Mouse (Mus musculus) heart, embryonic 11.5 days (tissue): ENCODE measurements at regions not wholly inside any gene's neighbourhood (a gene's known extent, or its start where the extent isn't known, plus 50 kb on each side); places are given as distances from the start of the nearest gene placed in this dataset.
A peak's percentile ranks its signal among the peaks of the same experiment; 100 is the strongest.

Experiments
- ATAC-seq: fragments of 200-750 bp; cut with Nextera tagmentation; replicated peaks from 2 replicates; pipeline ENCODE4 v1.8.0; 2017; ENCODE audit warnings: moderate library complexity; ENCODE audit not compliant: insufficient number of reproducible peaks, low FRiP score, low TSS enrichment
- H3K27ac ChIP-seq: fragments of 300-500 bp; sonication (generic); 2 replicates; pipeline ENCODE4 v1.5.1; 2014; ENCODE audit warnings: mild to moderate bottlenecking, low read depth, low read length
- H3K27me3 ChIP-seq: fragments of 300-500 bp; sonication (generic); 2 replicates; pipeline ENCODE4 v1.6.1; 2014; ENCODE audit warnings: mild to moderate bottlenecking, low read length, mixed read lengths; ENCODE audit not compliant: control insufficient read depth, insufficient read depth
- H3K36me3 ChIP-seq: fragments of 300-500 bp; sonication (generic); 2 replicates; pipeline ENCODE4 v1.6.1; 2014; ENCODE audit warnings: mild to moderate bottlenecking, low read length, moderate library complexity, mixed read lengths; ENCODE audit not compliant: control insufficient read depth, insufficient read depth
- H3K4me1 ChIP-seq: fragments of 300-500 bp; sonication (generic); 2 replicates; pipeline ENCODE4 v1.6.1; 2014; ENCODE audit warnings: low read length; ENCODE audit not compliant: control insufficient read depth, insufficient read depth
- H3K4me2 ChIP-seq: fragments of 300-500 bp; sonication (generic); 2 replicates; pipeline ENCODE4 v1.6.1; 2014; ENCODE audit warnings: mild to moderate bottlenecking, moderate library complexity
- H3K4me3 ChIP-seq: fragments of 300-500 bp; sonication (generic); 2 replicates; pipeline ENCODE4 v1.5.1; 2014; ENCODE audit warnings: low read depth, low read length
- H3K9ac ChIP-seq: fragments of 300-500 bp; sonication (generic); 2 replicates; pipeline ENCODE4 v1.6.1; 2014; ENCODE audit warnings: mild to moderate bottlenecking, low read depth, low read length, moderate library complexity
- H3K9me3 ChIP-seq: fragments of 300-500 bp; sonication (generic); replicated peaks from 2 replicates; pipeline ENCODE4 v1.6.1; 2016; ENCODE audit warnings: low read length; ENCODE audit not compliant: control insufficient read depth
- WGBS: fragments of 180-500 bp; shearing (Covaris S2); extraction: QIAGEN DNeasy Blood & Tissue Kit; methylation state at CpG from one replicate; pipeline ENCODE4 v1.1.7; 2014; ENCODE audit not compliant: insufficient replicate concordance; 5-methylcytosine and 5-hydroxymethylcytosine counted together

GRCm38 (mm10) chr16:93140535-93141110 is 314.7 kb upstream of the Runx1 start:
- no peak overlapping the region for H3K4me2 ChIP-seq
- 40% methylated on average over 15 of the region's 15 CpGs for WGBS
- no peaks in the 10 kb centered on the region for H3K9me3 ChIP-seq
- H3K27ac ChIP-seq: no peak overlapping the region
- no peaks in the 10 kb centered on the region for H3K4me1 ChIP-seq
- ATAC-seq: no peak
- no peak overlapping the region for H3K9ac ChIP-seq
- H3K27me3 ChIP-seq: peaks cover 51% of the 10 kb centered on the region
- H3K36me3 ChIP-seq: no peaks in the 10 kb centered on the region
- no peak overlapping the region for H3K4me3 ChIP-seq

GRCm38 (mm10) chr16:93137249-93137648 is 311.3 kb upstream of the Runx1 start:
- no peak overlapping the region for H3K9ac ChIP-seq
- H3K27ac ChIP-seq: no peak overlapping the region
- peaks cover 41% of the 10 kb centered on the region for H3K27me3 ChIP-seq
- H3K4me1 ChIP-seq: no peaks in the 10 kb centered on the region
- no peak for ATAC-seq
- no peak overlapping the region for H3K4me3 ChIP-seq
- no peaks in the 10 kb centered on the region for H3K9me3 ChIP-seq
- no peak overlapping the region for H3K4me2 ChIP-seq
- H3K36me3 ChIP-seq: no peaks in the 10 kb centered on the region
- WGBS: 52% methylated on average over 1 of the region's 1 CpGs

DNA sequence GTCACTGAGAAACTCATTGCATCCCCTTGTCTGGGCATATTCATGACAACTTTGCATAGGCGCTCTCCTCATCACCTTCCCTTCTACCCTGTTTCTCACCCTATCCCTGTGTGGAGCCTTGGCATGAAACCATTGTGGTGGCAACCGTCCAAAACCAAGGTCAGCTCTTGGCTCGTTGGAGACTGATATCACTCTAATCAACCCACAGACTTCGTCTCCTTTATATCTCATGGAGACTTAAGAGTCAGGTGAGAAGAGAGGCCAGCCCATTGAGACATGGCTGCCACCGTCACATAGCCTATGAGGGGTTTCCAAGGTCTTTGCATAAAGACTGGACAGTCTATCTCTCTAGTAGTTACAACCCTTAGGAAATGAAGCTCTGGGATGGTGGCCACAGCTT is 305.5 kb upstream of the Runx1 start:
- WGBS: 81% methylated on average over 5 of the region's 5 CpGs
- Histone ChIP-seq H3K4me3 (no peak overlapping the region), H3K4me2 (no peak overlapping the region), H3K27me3 (peaks cover 2% of the 10 kb centered on the region), H3K9me3 (no peaks in the 10 kb centered on the region), H3K27ac (no peak overlapping the region), H3K36me3 (no peaks in the 10 kb centered on the region), H3K9ac (no peak overlapping the region), H3K4me1 (no peaks in the 10 kb centered on the region)
- no peak for ATAC-seq

DNA sequence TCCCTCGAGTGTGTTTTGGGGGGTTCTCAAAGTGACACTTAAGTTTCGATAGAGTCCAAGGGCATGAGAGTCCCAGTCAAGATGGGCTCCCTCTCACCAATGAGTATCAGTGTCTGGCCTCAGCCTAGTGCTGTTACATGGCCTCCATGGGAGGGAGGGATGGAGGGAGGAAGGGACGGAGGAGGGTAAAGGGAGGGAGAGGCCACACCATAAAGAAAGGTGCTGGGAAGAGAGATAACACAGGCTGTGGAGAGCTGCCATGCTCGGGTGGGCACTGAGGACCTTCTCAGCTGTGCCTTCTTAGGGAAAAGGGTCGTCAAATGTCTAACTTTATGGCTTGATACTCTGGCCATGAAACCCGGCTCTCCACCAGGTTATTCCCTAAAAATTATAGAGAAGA is 304.7 kb upstream of the Runx1 start:
- peak; percentile 72; the same call in 1 of the 2 replicates for ATAC-seq
- Histone ChIP-seq H3K9ac (no peak overlapping the region), H3K4me2 (no peak overlapping the region), H3K4me3 (no peak overlapping the region), H3K36me3 (no peaks in the 10 kb centered on the region), H3K4me1 (no peaks in the 10 kb centered on the region), H3K9me3 (no peaks in the 10 kb centered on the region), H3K27ac (no peak overlapping the region), H3K27me3 (peaks cover 2% of the 10 kb centered on the region)
- 78% methylated on average over 6 of the region's 6 CpGs for WGBS

GRCm38 (mm10) chr16:93123707-93124106 is 297.8 kb upstream of the Runx1 start:
- H3K27ac ChIP-seq: no peak overlapping the region
- H3K4me2 ChIP-seq: no peak overlapping the region
- H3K9me3 ChIP-seq: no peaks in the 10 kb centered on the region
- H3K4me3 ChIP-seq: no peak overlapping the region
- H3K27me3 ChIP-seq: peaks cover 7% of the 10 kb centered on the region
- peak; percentile 68 for ATAC-seq
- no peaks in the 10 kb centered on the region for H3K4me1 ChIP-seq
- H3K9ac ChIP-seq: no peak overlapping the region
- WGBS: 59% methylated on average over 8 of the region's 8 CpGs
- H3K36me3 ChIP-seq: no peaks in the 10 kb centered on the region

DNA sequence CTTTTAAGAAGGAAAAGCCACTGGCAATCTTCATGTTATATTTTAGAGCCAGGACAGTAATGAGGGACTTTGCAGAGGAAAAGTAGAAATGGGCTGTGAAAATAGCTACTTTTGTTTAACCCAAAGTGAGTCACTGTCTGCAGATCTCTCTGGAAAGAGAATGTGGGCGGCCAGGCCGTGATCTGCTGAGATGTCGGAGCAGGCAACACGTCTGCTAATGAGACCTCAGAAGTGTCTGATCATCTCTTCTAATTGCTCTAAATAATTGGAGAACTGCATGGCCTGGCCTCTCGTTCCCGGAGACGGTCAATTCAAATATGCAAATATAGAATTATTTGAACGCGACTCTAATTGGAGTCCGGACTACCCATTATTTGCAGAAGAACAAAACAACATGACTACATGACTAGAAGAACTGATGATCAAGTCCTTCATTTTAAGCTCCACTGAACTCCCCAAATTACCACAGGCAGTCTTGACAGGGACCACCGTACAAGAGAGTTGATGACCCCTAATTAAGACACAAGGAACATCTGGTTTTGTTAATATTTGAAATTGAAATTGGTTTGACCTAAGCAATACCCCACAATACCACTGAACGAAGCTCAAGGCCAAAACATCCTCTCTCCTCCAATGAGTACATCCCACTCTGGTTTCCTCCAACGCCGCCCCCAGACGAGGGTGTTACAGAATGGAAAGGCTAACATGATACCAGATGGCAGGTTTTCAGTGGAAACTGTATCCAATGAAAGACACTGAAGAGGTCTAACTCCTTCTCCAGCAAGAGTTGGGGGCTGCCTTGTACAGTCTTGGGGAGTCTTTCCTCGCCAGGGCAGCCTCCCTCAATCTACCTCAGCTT is 290.4 kb upstream of the Runx1 start:
- Histone ChIP-seq H3K4me1 (no peaks in the 10 kb centered on the region), H3K4me3 (no peak overlapping the region), H3K9ac (no peak overlapping the region), H3K27me3 (peaks cover 12% of the 10 kb centered on the region; the same call in 1 of the 2 replicates), H3K36me3 (no peaks in the 10 kb centered on the region), H3K4me2 (no peak overlapping the region), H3K27ac (no peak overlapping the region), H3K9me3 (no peaks in the 10 kb centered on the region)
- 89% methylated on average over 16 of the region's 16 CpGs for WGBS
- no peak for ATAC-seq

DNA sequence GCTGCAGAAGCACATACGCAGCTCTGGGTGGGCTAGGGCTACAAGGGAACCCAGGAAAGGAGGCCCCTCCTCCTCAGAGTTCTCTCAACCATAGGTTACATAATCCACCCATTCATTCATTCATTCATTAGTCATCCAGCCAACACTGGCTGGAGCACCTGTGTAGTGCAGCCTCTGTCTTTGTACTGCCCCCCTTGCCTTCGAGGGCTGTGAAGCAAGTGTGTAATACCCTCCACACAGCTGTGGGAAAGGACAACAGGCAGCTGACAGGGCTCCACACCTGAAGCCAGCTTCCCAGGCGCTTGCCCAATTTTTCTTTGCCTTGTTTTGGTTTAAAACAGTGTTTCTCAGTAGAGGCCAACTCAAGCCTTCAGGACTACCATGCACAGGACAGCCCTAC is 285.0 kb upstream of the Runx1 start:
- no peaks in the 10 kb centered on the region; the same call in 1 of the 2 replicates for H3K9me3 ChIP-seq
- ATAC-seq: no peak
- no peaks in the 10 kb centered on the region for H3K4me1 ChIP-seq
- WGBS: 73% methylated on average over 3 of the region's 3 CpGs
- no peak overlapping the region for H3K4me2 ChIP-seq
- no peaks in the 10 kb centered on the region for H3K36me3 ChIP-seq
- no peak overlapping the region for H3K27ac ChIP-seq
- H3K27me3 ChIP-seq: 0 out of 2 replicates have a peak, but pooled peaks cover 7% of the 10 kb centered on the region
- no peak overlapping the region for H3K4me3 ChIP-seq
- no peak overlapping the region for H3K9ac ChIP-seq

DNA sequence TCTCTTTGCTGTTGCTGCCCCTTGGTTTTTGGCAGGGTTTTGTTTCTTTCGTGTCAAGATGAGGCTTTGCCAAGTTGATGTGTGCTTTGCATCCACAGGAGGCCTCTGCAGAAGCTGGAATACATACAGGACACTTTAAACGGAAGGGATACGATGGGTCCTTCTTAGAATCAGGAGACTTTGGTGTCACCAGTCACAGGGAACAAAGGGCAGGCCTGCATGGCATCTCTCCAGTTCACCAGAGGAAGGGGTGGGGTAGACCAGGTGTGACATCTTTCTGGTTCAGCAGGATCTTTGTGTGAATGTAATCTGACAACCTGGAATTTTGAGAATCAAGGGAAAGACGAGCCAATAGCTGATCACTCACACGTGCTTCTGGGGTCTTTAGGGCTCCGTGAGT is 284.5 kb upstream of the Runx1 start:
- 86% methylated on average over 6 of the region's 6 CpGs for WGBS
- Histone ChIP-seq H3K4me3 (no peak overlapping the region), H3K4me2 (no peak overlapping the region), H3K9ac (no peak overlapping the region), H3K27ac (no peak overlapping the region), H3K9me3 (no peaks in the 10 kb centered on the region; the same call in 1 of the 2 replicates), H3K4me1 (no peaks in the 10 kb centered on the region), H3K36me3 (no peaks in the 10 kb centered on the region), H3K27me3 (0 out of 2 replicates have a peak, but pooled peaks cover 7% of the 10 kb centered on the region)
- ATAC-seq: no peak
